Mouse (Mus musculus): ENCODE results near the gene Pilra. TPM values are rescaled to one million over a fixed set of nuclear protein-coding genes. Genes with fewer than 3 reads are reported as not detected.

The Pilra gene
- total RNA-seq, 2 experiments from 2014 or later, result 0.56 to 1.3 TPM

DNA sequence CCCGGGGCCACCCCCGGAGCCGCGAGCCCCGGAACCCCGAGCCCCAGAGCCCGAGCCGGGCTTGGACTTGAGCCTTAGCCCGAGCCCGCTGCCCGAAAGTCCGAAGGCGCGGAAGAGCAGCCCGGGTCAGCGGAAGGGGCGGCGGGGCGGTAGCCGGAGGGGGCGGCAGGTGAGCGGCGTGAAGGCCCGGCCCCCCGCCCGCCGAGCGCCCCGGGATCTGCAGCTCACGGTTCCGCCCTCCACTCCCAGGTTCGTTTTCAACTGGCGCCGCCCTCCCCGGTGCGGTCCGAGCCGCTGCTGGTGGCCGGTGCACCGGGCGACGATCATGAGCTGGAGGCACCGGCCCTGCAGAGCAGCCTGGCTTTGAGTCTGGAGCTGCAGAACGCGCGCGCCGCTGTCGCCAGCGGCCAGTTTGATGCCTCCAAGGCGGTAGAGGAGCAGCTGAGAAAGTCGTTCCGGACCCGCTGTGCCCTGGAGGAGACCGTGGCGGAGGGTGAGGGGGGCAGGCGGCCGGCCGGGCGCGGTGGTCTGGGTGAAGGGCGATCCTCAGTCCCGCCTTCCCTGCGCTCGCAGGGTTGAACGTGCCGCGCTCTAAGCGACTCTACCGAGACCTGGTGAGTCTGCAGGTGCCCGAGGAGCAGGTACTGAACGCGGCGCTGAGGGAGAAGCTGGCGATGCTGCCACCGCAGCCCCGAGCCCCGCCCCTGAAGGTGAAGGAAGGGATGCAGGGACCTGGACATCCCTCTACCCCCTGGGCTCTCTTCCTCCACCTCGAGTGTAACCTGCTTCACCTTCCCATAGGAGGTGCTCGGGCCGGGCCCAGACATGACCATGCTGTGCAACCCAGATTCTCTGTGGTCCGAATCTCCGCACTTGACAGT lies 56.8 kb downstream of the Pilra start:
- no peak for DNase-seq (ENCODE audit: low spot score in 2 of 2)

DNA sequence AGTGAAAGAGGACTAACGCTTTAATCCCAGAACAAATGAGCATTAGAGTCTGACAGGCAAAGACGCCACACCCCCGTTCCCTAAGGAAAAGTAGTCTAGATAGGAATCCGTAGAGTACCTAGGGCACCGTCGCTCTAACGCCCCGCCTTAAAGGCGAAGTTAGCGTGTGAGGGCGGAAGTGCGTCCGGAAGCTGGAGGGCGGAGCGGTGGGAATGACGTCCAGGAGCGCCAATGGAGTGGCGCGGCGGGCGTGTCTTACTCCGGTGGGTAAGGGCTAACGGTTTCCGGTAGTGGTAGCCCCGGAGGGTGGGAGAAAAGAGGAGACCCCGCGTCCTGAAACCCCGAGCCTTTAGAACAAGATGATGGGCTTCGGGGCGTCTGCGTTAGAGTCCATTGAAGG lies 57.4 kb downstream of the Pilra start, which contains the start of gene Ppp1r35:
TSS of gene Ppp1r35 (plus strand) at position 215 of the 400 bp plus-strand sequence.
- DNase-seq (ENCODE audit: low spot score in 2 of 2), result peak; percentile 96 to 98

DNA sequence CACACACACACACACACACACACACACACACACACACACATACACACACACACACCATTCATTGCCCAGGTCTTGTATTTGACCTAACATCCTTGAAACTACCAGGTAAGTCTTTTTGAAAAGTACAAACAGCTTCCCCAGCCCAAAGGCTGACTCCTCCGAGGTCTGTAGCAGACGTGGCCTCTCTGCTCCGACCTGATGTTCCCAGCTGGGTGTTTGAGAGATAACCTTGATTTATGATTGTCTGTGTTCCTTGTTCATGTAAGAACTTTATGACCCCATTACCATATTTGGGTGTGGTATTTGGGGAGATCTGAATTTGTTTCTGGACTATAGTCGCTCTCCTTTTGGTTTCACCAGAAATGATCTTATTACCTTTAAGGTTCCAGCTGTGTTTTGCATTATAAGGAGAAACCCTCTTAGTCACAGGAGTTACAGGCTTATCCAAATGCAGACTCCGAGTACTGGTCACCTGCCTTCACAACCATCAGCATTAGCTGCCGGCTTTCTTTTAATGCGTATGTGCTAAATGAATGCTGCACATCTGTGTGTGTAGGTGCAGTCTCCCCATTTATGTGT lies 58.7 kb downstream of the Pilra start:
- DNase-seq (ENCODE audit: low spot score in 2 of 2), result no peak

DNA sequence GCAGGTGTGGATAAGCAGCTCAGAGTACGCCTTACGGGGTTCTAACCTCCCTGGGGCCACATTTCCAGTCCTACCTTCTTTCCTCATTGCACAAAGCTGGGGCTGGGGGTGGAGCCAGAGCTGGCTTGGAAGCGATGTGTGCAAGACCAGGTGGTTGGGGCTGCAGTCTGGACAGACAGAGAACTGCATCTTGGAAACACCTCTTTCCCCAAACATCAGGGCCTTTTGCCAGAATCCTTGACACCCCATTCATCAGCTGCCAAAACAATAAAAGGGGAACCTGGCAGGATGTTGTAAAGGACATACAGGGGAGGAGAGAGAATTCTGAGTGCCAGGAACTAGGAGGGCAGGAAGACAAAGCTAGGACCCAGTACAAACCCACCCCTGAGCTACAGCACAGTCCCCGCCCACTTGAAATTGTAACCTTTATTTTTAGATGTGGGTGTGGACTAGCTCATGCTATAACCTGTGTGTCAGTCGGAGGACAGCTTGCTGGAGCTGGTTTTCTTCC lies 59.6 kb downstream of the Pilra start:
- DNase-seq (ENCODE audit: low spot score in 2 of 2), result no peak

DNA sequence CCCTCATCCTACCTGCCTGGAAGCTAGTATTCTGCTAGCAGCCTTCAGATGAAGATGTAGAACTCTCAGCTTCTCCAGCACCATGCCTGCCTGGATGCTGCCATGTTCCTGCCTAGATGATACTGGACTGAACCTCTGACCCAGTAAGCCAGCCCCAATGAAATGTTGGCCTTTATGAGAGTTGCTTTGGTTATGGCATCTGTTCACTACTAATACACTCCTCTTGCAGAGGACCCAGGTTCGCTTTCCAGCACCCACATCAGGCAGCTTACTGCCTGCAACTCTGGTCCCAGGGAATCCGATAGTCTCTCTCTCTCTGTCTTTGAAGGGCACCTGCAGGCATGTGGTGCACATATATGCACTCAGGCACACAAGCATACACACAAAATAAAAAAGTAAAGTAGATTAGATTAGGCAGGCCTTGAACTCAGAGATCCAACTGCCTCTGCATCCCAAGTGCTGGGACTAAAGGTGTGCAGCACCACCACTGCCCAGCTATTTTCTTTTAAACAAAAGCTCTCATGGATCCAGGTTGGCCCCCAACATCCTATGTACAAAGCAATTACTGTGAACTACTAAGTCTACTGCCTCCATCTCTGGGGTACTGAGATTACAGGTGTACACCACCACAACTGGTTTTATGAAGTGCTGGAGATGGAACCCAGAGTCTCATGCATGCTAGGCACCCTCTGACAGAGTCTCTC lies 60.3 kb downstream of the Pilra start:
- DNase-seq (ENCODE audit: low spot score in 2 of 2), result no peak

DNA sequence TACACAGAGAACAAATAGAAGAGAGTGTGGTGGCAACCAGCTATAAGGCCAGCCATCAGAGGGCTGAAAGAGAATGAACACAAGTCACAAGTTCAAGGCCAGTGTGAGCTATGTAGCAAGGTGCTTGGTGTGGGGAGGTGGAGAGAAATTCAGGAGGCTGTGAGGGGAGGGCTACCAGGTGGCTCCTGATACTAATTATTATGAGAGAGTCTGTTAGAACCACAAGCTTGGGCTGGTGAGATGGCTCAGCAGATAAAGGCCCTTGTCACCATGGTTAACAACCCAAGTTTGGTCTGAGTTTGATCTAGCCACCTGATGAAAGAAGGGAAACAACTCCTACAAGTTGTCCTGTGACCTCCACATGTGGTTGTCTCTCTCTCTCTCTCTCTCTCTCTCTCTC lies 63.3 kb downstream of the Pilra start:
- DNase-seq (ENCODE audit: low spot score in 2 of 2), result no peak

Other genes with a start within 250 kb of the Pilra start
- 10 to 100 TPM; 20.9 to 25.2 TPM for gene Mospd3, start 235.2 kb downstream of the Pilra start, total RNA-seq (2021)
- 1 to 10 TPM; 6.1 to 7.5 TPM for gene Pcolce, start 222.5 kb downstream of the Pilra start, total RNA-seq (2021)
- under 1 TPM; 0.20 to 0.47 TPM for gene Fbxo24, start 207.3 kb downstream of the Pilra start, total RNA-seq (2021)
- gene Lrch4, start 207.2 kb downstream of the Pilra start, total RNA-seq (2021), result 10 to 100 TPM; 18.9 to 24.2 TPM
- 10 to 100 TPM; 13.5 to 21.4 TPM for gene Gm20605, start 207.1 kb downstream of the Pilra start, total RNA-seq (2021)
- gene Sap25, start 194.9 kb downstream of the Pilra start, total RNA-seq (2021), result 1 to 10 TPM; 8.2 to 9.5 TPM
- gene Irs3, start 190.6 kb downstream of the Pilra start, total RNA-seq (2021), result under 1 TPM; 0.30 to 0.53 TPM
- gene Agfg2, start 151.6 kb downstream of the Pilra start, total RNA-seq (2021), result 10 to 100 TPM; 72.6 to 73.5 TPM
- 10 to 100 TPM; 72.6 to 74.4 TPM for gene Nyap1, start 94.7 kb downstream of the Pilra start, total RNA-seq (2021)
- 100 to 1,000 TPM; 164 to 187 TPM for gene Tsc22d4, start 90.6 kb downstream of the Pilra start, total RNA-seq (2021)
- gene Ppp1r35, start 57.4 kb downstream of the Pilra start, total RNA-seq (2021), result 10 to 100 TPM; 23.1 to 26.4 TPM
- gene Mepce, start 48.6 kb downstream of the Pilra start, total RNA-seq (2021), result 10 to 100 TPM; 52.1 to 53.6 TPM
- 1 to 10 TPM; 6.1 TPM for gene Zcwpw1, start 48.5 kb downstream of the Pilra start, total RNA-seq (2021)
- gene Pilrb1, start 21.8 kb upstream of the Pilra start, total RNA-seq (2021), result not detected
- gene Pilrb2, start 35.5 kb upstream of the Pilra start, total RNA-seq (2021), result not detected
- under 1 TPM; 0.15 to 0.25 TPM for gene Cyp3a13, start 85.3 kb upstream of the Pilra start, total RNA-seq (2021)
- 10 to 100 TPM; 21.4 to 22.4 TPM for gene Gjc3, start 126.8 kb upstream of the Pilra start, total RNA-seq (2021)
- not detected for gene Azgp1, start 145.2 kb upstream of the Pilra start, total RNA-seq (2021)
- not detected for gene Smok3a, start 185.0 kb upstream of the Pilra start, total RNA-seq (2021)
- gene Smok3b, start 185.1 kb upstream of the Pilra start, total RNA-seq (2021), result not detected
- gene Smok3c, start 216.9 kb upstream of the Pilra start, total RNA-seq (2021), result not detected
- 10 to 100 TPM; 39.6 to 42.2 TPM for gene Zkscan1, start 248.8 kb upstream of the Pilra start, total RNA-seq (2021)